Mouse (Mus musculus) megakaryocyte progenitor cell, adult 5-6 weeks (primary cell): Measurements from ENCODE around the gene Magi1. TPM values are rescaled to one million over a fixed set of nuclear protein-coding genes. Genes with fewer than 3 reads are reported as not detected.

ENCODE experiments used
- ATAC-seq: replicated peaks from 2 replicates; pipeline ENCODE4 v1.8.0; 2016; ENCODE audit warnings: mild to moderate bottlenecking, moderate TSS enrichment, inconsistent platforms; ENCODE audit not compliant: poor library complexity
- total RNA-seq, 2 experiments: library from RNA; stranded (forward) in 1 of 2; stranded (reverse) in 1 of 2; fragments of 157-497, 149-512 nt in 1 of 2; fragments of 200-1000 nt in 1 of 2; gene quantifications; 2 replicates each; pipeline versions ENCODE4 v1.2.3 to v1.2.4; 2015 to 2017

The Magi1 gene
- total RNA-seq, 2 experiments from 2014 or later = 0.15 to 0.21 TPM

DNA sequence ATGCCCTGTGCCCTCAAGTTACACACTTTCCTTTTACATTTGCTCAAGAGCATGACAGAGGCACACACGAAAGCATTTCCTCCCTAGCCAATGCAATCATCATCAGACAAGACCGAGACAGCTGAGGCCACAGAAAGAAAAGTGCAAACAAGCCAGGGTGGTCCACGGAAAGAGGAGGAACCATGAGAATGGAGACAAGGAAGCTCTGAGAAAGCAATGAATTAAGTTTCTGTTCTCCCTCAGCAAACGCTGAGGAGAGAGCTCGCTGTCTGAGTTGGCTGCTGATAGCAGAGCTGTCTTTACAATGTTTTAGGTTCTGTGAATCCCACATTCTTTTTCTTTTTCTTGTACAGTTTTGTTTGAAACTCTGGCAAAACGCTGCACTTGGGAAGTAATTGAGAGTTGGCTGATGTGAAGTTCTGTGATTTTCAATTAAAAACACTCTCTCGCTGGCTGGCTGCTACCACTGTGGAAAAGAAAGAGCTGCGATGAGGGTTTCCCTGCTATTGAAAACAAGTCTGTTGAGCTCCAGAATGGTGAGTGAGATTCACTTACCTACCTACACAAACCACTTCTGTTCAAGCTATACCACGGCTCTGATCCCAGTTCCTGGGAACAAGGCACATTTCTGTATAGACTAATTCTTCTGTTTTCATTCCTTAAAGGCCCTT, 120.3 kb downstream of the Magi1 start:
- no peak for ATAC-seq

DNA sequence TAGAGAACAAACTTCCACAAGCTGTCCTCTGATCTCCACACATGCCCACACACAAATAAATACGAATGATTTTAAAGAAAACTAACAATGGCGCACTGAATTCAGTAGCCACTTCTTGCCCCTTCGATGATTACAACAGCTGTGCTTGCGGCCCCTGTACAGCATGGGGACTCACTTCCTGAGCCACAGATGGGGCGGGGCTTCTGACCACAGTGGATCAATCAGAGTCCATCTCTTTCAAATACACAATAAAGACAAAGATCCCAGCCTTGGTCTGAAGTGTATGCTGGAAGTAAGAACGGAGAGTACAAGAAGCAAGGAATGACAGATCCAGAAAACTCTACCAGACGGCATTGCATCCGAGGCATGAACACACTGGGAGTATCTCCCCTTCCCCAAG, 120.8 kb downstream of the Magi1 start:
- no peak for ATAC-seq

DNA sequence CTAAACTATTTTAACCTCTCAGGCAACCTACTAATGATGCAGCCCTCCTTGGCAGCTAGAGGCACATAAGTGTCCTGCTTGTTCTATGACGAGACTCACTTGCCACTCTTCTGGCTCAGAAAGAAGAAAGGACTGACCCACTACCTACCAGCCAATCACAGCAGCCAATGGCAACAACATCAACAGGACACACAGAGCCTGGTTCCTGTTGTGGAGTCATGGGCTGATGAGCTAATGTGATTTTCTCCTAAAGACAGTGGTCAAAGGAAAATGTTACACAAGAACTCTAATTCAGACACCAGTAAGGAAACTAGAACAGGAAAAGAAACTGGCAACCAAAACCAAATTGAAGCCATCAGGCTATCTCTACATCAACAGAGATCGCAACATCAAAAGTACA, 124.5 kb downstream of the Magi1 start:
- no peak for ATAC-seq

DNA sequence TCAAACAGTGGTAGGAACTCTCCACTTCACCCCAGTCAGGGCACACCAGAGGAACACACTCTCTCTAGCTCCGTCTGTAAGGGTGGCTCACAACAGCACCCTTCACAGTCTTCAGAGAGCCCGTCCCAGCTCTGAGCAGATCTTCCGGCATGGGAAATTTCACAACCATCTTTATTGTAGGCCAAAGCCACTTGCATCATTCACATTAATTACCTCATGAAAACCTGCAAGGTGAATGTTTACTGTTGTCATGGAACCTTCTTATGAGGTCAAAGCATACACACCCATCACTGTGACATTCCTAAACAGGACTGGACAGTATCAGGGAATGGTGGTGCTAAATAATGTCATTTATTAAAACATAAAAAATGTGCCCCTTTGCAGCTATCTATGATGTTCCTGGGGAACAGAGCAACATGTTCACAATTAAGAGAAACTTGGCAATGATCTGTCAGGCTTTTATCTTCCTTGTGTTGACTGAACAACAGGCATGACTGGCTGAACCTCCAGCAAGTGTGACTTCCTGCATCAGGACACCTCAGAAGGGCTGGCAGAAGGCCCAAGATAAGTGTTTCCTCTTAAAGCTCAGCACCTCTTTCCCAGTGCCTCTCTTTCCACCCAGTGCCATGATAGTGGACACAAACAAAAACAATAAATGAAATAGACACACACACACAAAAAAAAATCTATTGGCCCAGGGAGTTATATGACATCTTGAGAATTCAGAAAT, 125.4 kb downstream of the Magi1 start:
- no peak for ATAC-seq

DNA sequence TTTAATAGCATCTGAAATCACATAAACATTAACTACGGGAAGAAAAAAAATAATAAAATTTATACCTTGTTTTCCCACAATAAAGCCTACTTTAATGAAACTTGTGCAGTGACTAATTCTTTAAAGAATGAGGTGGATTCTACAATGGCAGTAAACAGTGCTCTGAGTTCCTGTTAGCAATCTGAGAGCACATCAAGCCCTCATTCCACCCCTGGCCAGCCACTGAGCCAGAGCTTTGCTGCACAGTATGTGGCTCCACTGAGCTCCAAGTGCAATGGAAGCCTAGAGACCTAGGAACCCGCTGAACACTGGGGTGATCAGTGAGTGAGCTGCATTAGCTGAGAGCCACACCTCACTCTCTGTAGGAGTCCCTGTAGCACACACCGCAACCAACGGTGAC, 127.7 kb downstream of the Magi1 start:
- ATAC-seq = no peak

DNA sequence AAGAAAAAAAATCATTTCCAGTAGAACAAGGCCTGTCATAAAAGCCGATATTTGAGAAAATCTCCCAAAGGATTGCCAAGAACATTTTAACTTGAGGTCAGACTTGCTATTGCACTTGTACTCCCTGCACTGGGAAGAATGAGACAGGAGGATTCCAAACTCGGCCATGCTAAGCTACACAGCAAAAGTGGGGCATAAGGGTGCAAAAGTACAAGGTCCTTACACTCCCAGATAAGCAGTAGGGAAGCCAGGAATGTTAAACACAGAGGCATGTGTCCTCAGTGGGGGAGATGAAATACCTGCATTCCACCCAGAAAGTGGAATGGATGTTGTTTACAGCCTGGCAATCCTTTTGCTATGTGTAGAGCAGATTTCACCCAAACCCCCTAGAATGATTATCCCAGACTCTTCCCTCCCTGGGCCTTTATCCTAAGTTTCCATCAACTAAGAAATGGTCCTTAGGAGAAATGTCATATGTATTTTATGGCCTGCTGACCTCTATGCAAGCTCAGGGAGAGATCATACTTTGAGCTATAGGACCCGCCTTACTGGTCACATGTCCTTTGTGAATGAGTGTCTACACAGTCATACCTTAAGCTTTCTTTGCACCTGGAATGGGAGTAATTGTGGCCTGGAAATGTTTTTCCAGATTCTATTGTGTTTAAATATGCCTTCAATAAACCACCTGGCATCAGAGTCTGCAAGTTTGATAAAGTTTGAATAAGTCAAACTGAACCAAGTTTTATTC, 128.7 kb downstream of the Magi1 start:
- ATAC-seq = no peak

DNA sequence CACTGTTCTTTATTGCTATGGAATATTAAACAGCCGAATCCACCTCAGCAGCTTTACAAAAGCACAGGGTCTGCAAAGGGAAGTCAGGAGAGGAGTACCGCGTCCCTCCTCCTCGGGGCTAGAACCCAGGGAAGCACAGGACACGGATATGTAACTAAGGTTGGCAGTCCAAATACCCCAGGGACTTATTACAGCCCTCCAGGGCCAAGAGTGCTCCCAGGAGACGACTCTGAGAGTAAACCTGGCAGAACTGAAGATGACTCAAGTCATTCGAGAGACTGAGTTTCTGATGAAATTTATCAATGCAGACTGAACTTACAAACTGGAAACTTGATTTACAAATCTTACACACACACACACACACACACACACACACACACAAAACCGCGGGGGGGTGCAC, 130.8 kb downstream of the Magi1 start:
- no peak for ATAC-seq

DNA sequence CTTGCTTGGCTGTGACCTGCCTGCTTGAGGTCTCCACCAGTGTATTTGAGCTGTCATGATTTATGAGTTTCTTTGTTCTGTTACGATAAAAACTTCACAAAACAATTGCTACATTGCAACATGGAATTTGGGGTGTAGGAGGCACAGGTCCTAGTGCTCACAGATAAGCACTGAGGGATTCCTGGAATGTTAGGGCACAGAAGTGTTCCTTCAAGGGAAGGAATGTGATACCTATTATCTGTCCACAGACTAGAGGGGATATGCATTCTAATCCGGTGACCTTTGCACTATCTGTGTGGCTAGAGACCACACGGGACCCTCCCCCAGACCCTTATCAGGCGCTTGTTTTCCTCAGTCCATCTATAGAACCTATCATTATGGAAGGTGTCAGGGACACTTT, 132.8 kb downstream of the Magi1 start:
- ATAC-seq = no peak

DNA sequence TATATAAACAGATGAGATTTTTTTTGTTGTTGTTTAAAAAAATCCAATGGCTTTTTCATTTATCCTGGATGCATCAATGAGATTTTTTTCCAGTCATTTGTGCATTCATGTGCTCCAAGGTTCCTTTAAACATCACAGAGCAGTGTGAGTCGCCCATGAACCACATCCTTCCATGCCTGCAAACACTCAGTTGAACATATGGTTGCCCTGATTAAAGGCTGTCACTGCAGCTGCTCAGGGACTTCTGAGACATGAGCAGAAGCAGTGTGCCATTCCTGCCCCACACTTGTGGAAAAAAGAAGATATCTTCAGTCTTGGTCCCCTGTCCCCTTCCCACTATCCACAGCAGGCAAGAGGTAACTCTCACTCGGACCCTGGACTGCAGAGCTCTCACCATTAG, 133.9 kb downstream of the Magi1 start:
- no peak for ATAC-seq

DNA sequence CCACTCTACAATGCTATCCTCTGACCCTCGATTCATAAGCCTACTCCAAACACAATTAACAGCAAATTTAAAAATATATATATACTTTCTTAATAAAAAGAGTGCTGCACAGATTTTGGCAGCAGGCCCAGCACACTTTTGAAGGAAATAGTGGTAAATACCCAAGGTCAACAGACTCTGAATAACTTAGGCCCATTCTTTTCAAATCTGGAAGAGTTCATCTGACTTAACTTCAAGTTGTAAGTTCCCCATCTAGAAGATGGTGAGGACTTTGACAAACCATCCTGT, 137.6 kb downstream of the Magi1 start:
- ATAC-seq = no peak

DNA sequence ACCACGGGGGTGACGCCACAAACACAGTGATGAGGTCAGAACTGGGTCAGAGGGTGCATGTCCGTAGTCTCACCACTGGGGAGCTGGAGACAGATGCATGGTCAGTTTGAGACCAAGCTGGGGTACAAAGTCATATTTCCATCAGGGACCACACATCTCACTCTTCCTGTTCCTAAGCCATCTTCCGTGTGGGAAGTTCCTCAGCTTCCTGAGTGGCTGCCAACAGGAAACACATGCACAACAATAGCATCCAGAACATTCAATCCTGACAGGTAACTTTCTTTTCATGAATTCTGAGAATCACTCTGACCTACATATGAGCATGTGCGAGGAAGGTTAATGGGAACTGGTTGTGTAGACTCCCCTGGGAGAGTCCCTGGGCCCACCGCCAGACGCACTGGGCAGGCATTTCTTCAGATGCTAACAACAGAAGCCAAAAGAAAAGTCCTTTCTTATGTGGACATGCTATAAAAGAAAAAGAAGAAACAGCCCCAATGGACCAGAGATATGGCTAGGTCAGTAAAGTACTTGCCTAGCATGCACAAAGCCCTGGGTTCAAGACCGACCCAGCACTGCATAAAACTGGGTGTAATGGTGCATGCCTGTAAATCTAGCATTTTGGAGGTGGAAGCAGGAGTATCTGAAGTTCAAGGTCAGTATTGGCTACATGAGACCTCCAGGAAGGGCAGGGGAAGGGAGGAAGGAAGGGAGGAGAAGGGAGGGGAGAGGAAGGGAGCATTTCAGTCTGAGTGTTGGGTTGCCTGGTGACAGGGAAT, 138.1 kb downstream of the Magi1 start:
- no peak for ATAC-seq

DNA sequence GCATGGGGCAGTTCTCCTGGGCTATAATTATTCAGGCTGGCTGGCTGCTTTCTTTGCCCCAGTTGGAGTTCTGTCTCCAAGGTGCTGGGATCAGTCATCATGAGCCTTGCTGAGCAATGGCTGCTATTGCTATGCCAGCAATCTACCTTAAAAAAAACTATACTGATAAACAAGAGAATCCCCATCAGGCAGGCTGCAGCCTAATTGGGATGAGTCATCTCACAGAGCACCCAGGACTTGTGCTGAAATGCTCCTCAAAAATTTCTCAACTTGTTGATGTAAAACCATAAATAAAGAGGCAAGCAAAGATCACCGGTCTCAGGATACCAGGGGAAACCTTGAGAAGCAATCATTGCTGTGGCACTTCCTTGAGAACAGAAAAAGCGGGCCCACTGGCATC, 141.2 kb downstream of the Magi1 start:
- ATAC-seq = no peak

DNA sequence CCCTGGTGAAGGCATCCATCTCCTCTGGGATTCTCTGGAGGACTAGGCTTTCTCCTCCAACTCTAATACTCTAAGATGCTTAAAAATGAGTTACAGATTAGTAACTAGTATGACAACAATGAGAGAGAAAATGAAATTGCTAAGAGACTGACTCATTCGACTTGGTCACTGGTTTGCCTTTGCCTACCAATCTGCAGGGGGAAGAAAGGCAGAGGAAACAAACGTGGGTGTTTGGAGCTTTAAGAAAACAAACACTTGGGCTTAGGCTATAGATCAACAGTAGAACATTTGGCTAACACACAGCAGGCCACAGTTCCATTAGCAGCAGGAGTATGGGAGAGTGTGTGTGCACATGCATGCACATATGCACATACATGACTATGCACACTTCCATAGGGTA, 142.2 kb downstream of the Magi1 start:
- ATAC-seq = no peak

DNA sequence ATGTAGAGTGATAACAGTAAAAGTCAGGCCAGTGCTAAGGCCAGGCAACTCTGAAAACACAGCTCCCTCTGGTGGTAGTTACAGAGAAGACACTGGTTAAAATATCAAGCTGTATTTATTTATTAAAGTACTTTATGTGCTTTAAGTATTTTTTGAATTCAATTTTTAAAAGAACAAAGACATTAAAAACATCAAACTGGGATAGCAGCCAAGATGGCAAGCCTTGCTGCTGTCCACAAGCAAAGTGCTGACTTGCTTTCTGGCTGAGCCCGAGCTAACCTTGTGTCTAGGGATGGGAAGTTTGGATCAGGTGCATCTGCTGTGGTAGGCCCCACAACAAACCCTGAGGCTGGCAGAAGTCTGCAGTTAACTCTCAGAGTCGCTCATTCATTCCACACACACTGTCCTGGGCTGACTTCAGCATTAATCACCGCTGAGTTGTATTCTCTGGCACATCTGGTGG, 143.7 kb downstream of the Magi1 start:
- no peak for ATAC-seq

DNA sequence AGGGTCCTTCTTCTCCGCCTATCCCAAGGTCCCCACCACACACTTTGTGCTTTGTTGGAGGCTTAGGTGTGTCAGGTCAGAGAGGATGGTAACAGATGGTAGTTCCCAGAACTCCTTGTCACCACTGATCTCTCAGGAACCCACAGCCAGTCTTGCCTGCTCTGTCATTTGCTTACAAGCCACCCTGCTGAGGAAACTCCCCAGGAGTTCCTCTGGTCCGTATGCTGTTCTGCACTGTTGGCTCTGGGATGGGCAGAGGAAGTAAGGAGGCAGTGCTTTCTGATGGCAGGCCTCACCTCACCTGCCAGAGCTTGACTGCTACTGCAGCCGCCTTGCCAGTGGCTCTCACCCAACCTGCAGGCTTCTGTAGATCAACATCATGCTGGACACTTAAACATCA, 147.0 kb downstream of the Magi1 start:
- no peak for ATAC-seq

DNA sequence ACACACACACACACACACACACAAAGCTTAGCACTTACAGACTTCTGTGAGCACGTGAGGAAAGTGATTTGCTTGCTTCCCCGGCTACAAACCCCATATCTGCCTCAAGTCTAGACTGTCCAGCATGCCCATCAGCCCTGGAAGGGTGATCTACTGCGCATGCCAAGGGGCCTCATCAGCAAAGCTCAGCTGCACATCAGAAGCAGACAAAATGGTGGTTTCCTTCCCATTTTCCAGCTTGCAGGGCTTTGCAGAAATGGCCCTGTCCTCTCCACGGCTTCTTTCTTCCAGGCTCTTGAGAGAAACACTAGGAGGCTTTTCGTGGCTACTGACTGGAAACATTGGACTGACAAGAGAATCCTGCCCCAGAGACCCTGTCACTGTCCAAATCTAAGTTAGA, 149.6 kb downstream of the Magi1 start:
- no peak for ATAC-seq

DNA sequence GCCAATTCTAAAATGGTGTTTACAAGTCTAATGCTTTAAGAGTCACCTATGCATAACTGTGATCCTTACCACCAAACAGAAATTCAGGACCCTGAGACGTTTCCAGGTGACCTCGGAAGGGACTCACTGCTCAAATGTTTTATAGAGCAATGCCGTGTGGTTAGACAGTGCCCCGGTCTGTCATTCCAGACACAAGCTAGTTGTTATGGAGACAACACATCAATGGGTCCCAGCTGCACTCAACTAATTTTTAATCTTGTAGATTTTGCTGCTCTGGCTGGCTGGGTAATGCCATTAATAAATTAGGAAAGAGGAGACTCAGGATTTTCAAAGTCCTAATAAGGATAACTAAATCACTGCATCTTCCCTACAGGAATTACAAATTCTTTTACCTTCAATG, 151.7 kb downstream of the Magi1 start:
- ATAC-seq = no peak

DNA sequence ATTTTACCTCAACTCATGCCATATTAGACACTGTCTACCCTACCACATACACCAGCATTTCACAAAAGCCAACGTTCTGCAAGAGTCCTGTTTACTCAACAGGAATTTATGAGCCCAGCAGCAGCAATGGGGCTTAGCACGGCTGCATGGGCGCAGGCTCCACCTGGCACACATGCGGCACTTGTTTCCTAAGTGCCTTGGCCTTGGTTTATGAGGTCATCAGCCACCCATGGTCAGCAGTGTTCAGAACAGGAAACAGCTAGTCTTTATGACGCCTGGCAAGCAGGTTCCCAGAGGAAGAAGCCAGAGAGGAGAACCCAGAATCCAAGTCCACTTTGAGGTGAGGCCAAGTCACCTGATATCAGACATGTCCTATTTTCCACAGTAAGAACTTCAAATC, 153.3 kb downstream of the Magi1 start:
- ATAC-seq = no peak

DNA sequence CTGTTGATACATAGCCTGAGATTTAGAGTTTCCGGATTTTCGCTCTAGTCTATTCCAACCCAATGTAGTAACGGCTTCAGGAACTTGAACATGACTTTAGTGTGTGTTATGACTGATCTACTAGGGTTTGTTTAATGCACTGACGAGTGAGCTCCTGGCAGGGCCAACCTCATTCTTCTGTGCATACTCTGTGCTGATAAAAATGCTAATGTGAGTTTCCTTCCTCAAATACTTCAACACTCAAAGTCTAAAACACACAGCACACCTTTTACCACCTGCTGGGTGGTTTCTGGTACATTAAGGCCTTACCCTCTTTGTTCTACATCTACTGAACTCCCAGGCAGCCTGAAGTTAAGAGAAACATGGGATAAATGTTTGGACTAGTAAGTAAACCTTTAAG, 157.0 kb downstream of the Magi1 start:
- ATAC-seq = no peak

DNA sequence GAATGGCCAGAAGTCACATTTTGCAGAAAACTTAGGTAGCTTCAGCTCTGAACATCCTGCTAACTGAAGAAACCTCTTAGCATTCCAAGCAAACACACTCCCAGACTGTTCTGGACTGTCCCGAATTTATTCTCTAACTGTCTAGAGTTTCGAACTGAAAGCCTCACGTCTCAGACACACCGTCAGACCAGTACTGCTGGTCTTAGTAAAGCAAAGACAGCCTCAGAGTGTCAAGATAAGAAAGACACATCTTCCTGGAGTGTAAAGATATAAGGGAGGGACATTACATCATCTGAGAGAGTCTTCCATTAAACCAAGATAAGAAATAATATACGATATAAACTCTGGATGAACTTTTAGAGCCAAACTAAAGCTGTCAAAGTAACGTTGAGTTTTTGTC, 158.6 kb downstream of the Magi1 start:
- no peak for ATAC-seq

DNA sequence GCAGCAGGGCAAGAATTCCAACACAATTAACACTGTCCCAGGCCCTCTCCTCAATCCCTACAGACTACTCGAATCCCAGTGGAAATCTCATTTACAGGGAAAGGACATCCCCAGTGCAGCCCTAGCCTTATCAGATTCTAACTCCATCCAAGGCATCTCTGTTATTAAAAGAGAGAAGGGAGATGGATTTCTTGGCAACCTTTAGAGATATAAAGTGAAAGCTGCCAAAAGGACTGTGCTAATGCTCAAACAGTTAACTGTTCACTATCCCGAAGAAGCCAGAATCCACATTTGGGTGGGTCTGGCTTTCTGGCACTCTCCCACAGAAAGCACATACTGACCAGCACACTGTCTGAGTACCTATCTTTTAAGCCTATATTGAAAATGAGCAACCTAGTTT, 159.4 kb downstream of the Magi1 start:
- ATAC-seq = no peak
